Mouse (Mus musculus): Measurements from ENCODE around the gene Ntn1.

The Ntn1 gene

GRCm38 (mm10) chr11:68331676-68332265 is 68.9 kb downstream of the Ntn1 start:
- no peak for DNase-seq (ENCODE audit: low read depth, low spot score)

- no peak for DNase-seq (ENCODE audit: low read depth, low spot score)
Measured at GRCm38 (mm10) chr11:68331117-68331437, 69.5 kb downstream of the Ntn1 start.

- DNase-seq (ENCODE audit: low read depth, low spot score): no peak
Measured at GRCm38 (mm10) chr11:68330398-68331116, 70.1 kb downstream of the Ntn1 start.

GRCm38 (mm10) chr11:68324863-68325262 is 75.8 kb downstream of the Ntn1 start:
- DNase-seq (ENCODE audit: low read depth, low spot score): no peak

GRCm38 (mm10) chr11:68321417-68321816 is 79.2 kb downstream of the Ntn1 start:
- no peak for DNase-seq (ENCODE audit: low read depth, low spot score)

- DNase-seq (ENCODE audit: low read depth, low spot score): no peak
Measured at GRCm38 (mm10) chr11:68315551-68316130, 85.0 kb downstream of the Ntn1 start.

- DNase-seq (ENCODE audit: low read depth, low spot score): no peak
Measured at GRCm38 (mm10) chr11:68313861-68314260, 86.8 kb downstream of the Ntn1 start.

- no peak for DNase-seq (ENCODE audit: low read depth, low spot score)
Measured at GRCm38 (mm10) chr11:68313065-68313464, 87.6 kb downstream of the Ntn1 start.

- DNase-seq (ENCODE audit: low read depth, low spot score): no peak
Measured at GRCm38 (mm10) chr11:68308911-68309580, 91.6 kb downstream of the Ntn1 start.

- DNase-seq (ENCODE audit: low read depth, low spot score): no peak
Measured at GRCm38 (mm10) chr11:68305997-68306396, 94.6 kb downstream of the Ntn1 start.

GRCm38 (mm10) chr11:68302323-68302722 is 98.3 kb downstream of the Ntn1 start:
- DNase-seq (ENCODE audit: low read depth, low spot score): no peak

GRCm38 (mm10) chr11:68301660-68302059 is 99.0 kb downstream of the Ntn1 start:
- DNase-seq (ENCODE audit: low read depth, low spot score): no peak

- DNase-seq (ENCODE audit: low read depth, low spot score): no peak
Measured at GRCm38 (mm10) chr11:68295474-68295873, 105.1 kb downstream of the Ntn1 start.

- no peak for DNase-seq (ENCODE audit: low read depth, low spot score)
Measured at GRCm38 (mm10) chr11:68290631-68291030, 110.0 kb downstream of the Ntn1 start.

- no peak for DNase-seq (ENCODE audit: low read depth, low spot score)
Measured at GRCm38 (mm10) chr11:68287331-68287730, 113.3 kb downstream of the Ntn1 start.

- no peak for DNase-seq (ENCODE audit: low read depth, low spot score)
Measured at GRCm38 (mm10) chr11:68286142-68286808, 114.3 kb downstream of the Ntn1 start.

- no peak for DNase-seq (ENCODE audit: low read depth, low spot score)
Measured at GRCm38 (mm10) chr11:68285754-68286141, 114.9 kb downstream of the Ntn1 start.

- DNase-seq (ENCODE audit: low read depth, low spot score): no peak
Measured at GRCm38 (mm10) chr11:68280001-68280510, 120.6 kb downstream of the Ntn1 start.

GRCm38 (mm10) chr11:68276945-68277344 is 123.7 kb downstream of the Ntn1 start:
- no peak for DNase-seq (ENCODE audit: low read depth, low spot score)

- DNase-seq (ENCODE audit: low read depth, low spot score): no peak
Measured at GRCm38 (mm10) chr11:68274331-68274811, 126.3 kb downstream of the Ntn1 start.

GRCm38 (mm10) chr11:68273855-68274254 is 126.8 kb downstream of the Ntn1 start:
- no peak for DNase-seq (ENCODE audit: low read depth, low spot score)
